Mouse (Mus musculus) stomach, embryonic 16.5 days (tissue): ENCODE measurements around the gene Zfp663. TPM values are rescaled to one million over a fixed set of nuclear protein-coding genes. Genes with fewer than 3 reads are reported as not detected.

Source experiments
- ATAC-seq: fragments of 200-750 bp; cut with Nextera tagmentation; 2 replicates; pipeline ENCODE4 v1.8.0; 2017; ENCODE audit warnings: moderate number of reproducible peaks, moderate TSS enrichment; ENCODE audit not compliant: insufficient read depth, low FRiP score
- H3K27ac ChIP-seq: fragments of 300-500 bp; sonication (generic); 2 replicates; pipeline ENCODE4 v1.5.1; 2014; ENCODE audit warnings: low read length
- H3K27me3 ChIP-seq: fragments of 300-500 bp; sonication (generic); 2 replicates; pipeline ENCODE4 v1.6.1; 2014; ENCODE audit warnings: low read length, control low read depth, mixed read lengths; ENCODE audit not compliant: control insufficient read depth, insufficient read depth
- H3K36me3 ChIP-seq: fragments of 300-500 bp; sonication (generic); 2 replicates; pipeline ENCODE4 v1.6.1; 2014; ENCODE audit warnings: low read length; ENCODE audit not compliant: control insufficient read depth, insufficient read depth
- H3K4me1 ChIP-seq: fragments of 300-500 bp; sonication (generic); 2 replicates; pipeline ENCODE4 v1.6.1; 2014; ENCODE audit warnings: low read length, control low read depth, mixed read lengths; ENCODE audit not compliant: control insufficient read depth, insufficient read depth
- H3K4me2 ChIP-seq: fragments of 300-500 bp; sonication (generic); 2 replicates; pipeline ENCODE4 v1.6.1; 2014; ENCODE audit warnings: low read depth, low read length, mixed read lengths
- H3K4me3 ChIP-seq: fragments of 300-500 bp; sonication (generic); replicated peaks from 2 replicates; pipeline ENCODE4 v1.5.1; 2014; ENCODE audit warnings: mild to moderate bottlenecking, low read length
- H3K9ac ChIP-seq: fragments of 300-500 bp; sonication (generic); 2 replicates; pipeline ENCODE4 v1.6.1; 2014; ENCODE audit warnings: low read length
- H3K9me3 ChIP-seq: fragments of 300-500 bp; sonication (generic); replicated peaks from 2 replicates; pipeline ENCODE4 v1.6.1; 2016; ENCODE audit warnings: low read length, control low read depth; ENCODE audit not compliant: control insufficient read depth
- WGBS: fragments of 180-500 bp; shearing (Covaris S2); extraction: QIAGEN DNeasy Blood & Tissue Kit; methylation state at CpG from one replicate; pipeline ENCODE4 v1.1.7; 2014; 5-methylcytosine and 5-hydroxymethylcytosine counted together
- polyA plus RNA-seq: library from polyadenylated mRNA; unstranded; fragments of >200 nt; fragmentation: Nextera tagmentation; extraction: Ambion mirVana; gene quantifications from 2 replicates; pipeline ENCODE4 v1.2.1, GENCODE M21; 2015

Zfp663 gene
- polyA plus RNA-seq, 1 experiment from 2014 or later = 0.87 TPM

- H3K9ac ChIP-seq = no peak overlapping the region
- no peaks in the 10 kb centered on the region for H3K27me3 ChIP-seq
- 96% methylated on average over 25 of the region's 25 CpGs for WGBS
- H3K9me3 ChIP-seq = peaks cover 17% of the 10 kb centered on the region
- H3K27ac ChIP-seq = no peak overlapping the region
- no peak overlapping the region for H3K4me2 ChIP-seq
- H3K36me3 ChIP-seq = peaks cover 43% of the 10 kb centered on the region
- no peaks in the 10 kb centered on the region for H3K4me1 ChIP-seq
- no peak for ATAC-seq
- H3K4me3 ChIP-seq = no peak overlapping the region
These were observed 11.5 kb upstream of the Zfp663 start for GRCm38 (mm10) chr2:165380050-165380449.

GRCm38 (mm10) chr2:165376001-165376400, 7.5 kb upstream of the Zfp663 start:
- Histone ChIP-seq H3K36me3 (peaks cover 18% of the 10 kb centered on the region), H3K27me3 (no peaks in the 10 kb centered on the region)

GRCm38 (mm10) chr2:165375478-165375877, 6.9 kb upstream of the Zfp663 start:
- 85% methylated on average over 5 of the region's 5 CpGs for WGBS

More at GRCm38 (mm10) chr2:165376001-165376400, 7.5 kb upstream of the Zfp663 start:
- no peak overlapping the region for H3K4me3 ChIP-seq
- ATAC-seq = no peak
- no peak overlapping the region for H3K4me2 ChIP-seq
- H3K9ac ChIP-seq = no peak overlapping the region
- peaks cover 16% of the 10 kb centered on the region for H3K9me3 ChIP-seq
- no peaks in the 10 kb centered on the region for H3K4me1 ChIP-seq
- H3K27ac ChIP-seq = no peak overlapping the region
- 72% methylated on average over 4 of the region's 4 CpGs for WGBS

GRCm38 (mm10) chr2:165371066-165371465, 2.5 kb upstream of the Zfp663 start:
- 14% methylated on average over 3 of the region's 3 CpGs for whole genome bisulfite sequencing
- Histone ChIP-seq H3K9ac (no peak overlapping the region), H3K27me3 (peaks cover 13% of the 10 kb centered on the region), H3K4me2 (no peak overlapping the region), H3K27ac (no peak overlapping the region), H3K9me3 (no peaks in the 10 kb centered on the region), H3K4me3 (no peak overlapping the region), H3K36me3 (no peaks in the 10 kb centered on the region), H3K4me1 (peaks cover 7% of the 10 kb centered on the region)
- no peak for ATAC-seq

More at GRCm38 (mm10) chr2:165375478-165375877, 6.9 kb upstream of the Zfp663 start:
- H3K4me1 ChIP-seq = no peaks in the 10 kb centered on the region
- H3K4me3 ChIP-seq = no peak overlapping the region
- H3K27ac ChIP-seq = no peak overlapping the region
- ATAC-seq = no peak
- no peaks in the 10 kb centered on the region for H3K27me3 ChIP-seq
- no peak overlapping the region for H3K4me2 ChIP-seq
- H3K36me3 ChIP-seq = peaks cover 12% of the 10 kb centered on the region
- H3K9ac ChIP-seq = no peak overlapping the region
- peaks cover 11% of the 10 kb centered on the region for H3K9me3 ChIP-seq

GRCm38 (mm10) chr2:165370348-165370747, 1.8 kb upstream of the Zfp663 start:
- Histone ChIP-seq H3K27ac (no peak overlapping the region), H3K9me3 (no peaks in the 10 kb centered on the region), H3K9ac (no peak overlapping the region), H3K27me3 (peaks cover 16% of the 10 kb centered on the region), H3K4me1 (peaks cover 7% of the 10 kb centered on the region), H3K4me3 (no peak overlapping the region), H3K36me3 (no peaks in the 10 kb centered on the region), H3K4me2 (no peak overlapping the region)
- WGBS = 63% methylated on average over 3 of the region's 3 CpGs
- no peak for ATAC-seq

- H3K27me3 ChIP-seq = peaks cover 17% of the 10 kb centered on the region
- no peaks in the 10 kb centered on the region for H3K36me3 ChIP-seq
- 2% methylated on average over 12 of the region's 13 CpGs for WGBS
- peaks cover 7% of the 10 kb centered on the region for H3K4me1 ChIP-seq
- H3K27ac ChIP-seq = no peak overlapping the region
- H3K9ac ChIP-seq = no peak overlapping the region; the same call in 1 of the 2 replicates
- H3K9me3 ChIP-seq = no peaks in the 10 kb centered on the region
- peak overlapping the region; percentile 48 for H3K4me2 ChIP-seq
- H3K4me3 ChIP-seq = peak overlapping the region; percentile 36
- no peak for ATAC-seq
These were observed 575 bp downstream of the Zfp663 start for GRCm38 (mm10) chr2:165367868-165368439.

GRCm38 (mm10) chr2:165367047-165367520, 1.4 kb downstream of the Zfp663 start:
- Histone ChIP-seq H3K4me1 (peaks cover 7% of the 10 kb centered on the region), H3K36me3 (no peaks in the 10 kb centered on the region), H3K9me3 (no peaks in the 10 kb centered on the region), H3K27ac (no peak overlapping the region), H3K27me3 (peaks cover 18% of the 10 kb centered on the region), H3K4me3 (no peak overlapping the region), H3K4me2 (peak overlapping the region; percentile 48; the same call in 1 of the 2 replicates), H3K9ac (no peak overlapping the region; the same call in 1 of the 2 replicates)
- ATAC-seq = peak; percentile 68
- 4% methylated on average over 6 of the region's 8 CpGs for WGBS

GRCm38 (mm10) chr2:165364334-165365091, 4.0 kb downstream of the Zfp663 start:
- 11% methylated on average over 21 of the region's 21 CpGs for WGBS

GRCm38 (mm10) chr2:165363282-165363681, 5.2 kb downstream of the Zfp663 start:
- WGBS = 87% methylated on average over 6 of the region's 6 CpGs
- no peak overlapping the region for H3K4me2 ChIP-seq
- no peaks in the 10 kb centered on the region for H3K36me3 ChIP-seq
- H3K4me3 ChIP-seq = no peak overlapping the region
- no peak overlapping the region for H3K9ac ChIP-seq
- H3K9me3 ChIP-seq = no peaks in the 10 kb centered on the region
- peaks cover 11% of the 10 kb centered on the region for H3K27me3 ChIP-seq
- no peak overlapping the region for H3K27ac ChIP-seq
- H3K4me1 ChIP-seq = peaks cover 7% of the 10 kb centered on the region
- ATAC-seq = no peak

More at GRCm38 (mm10) chr2:165364334-165365091, 4.0 kb downstream of the Zfp663 start:
- H3K27me3 ChIP-seq = peaks cover 18% of the 10 kb centered on the region
- peak overlapping the region; percentile 35; the same call in 1 of the 2 replicates for H3K9ac ChIP-seq
- H3K4me1 ChIP-seq = peaks cover 7% of the 10 kb centered on the region
- H3K36me3 ChIP-seq = no peaks in the 10 kb centered on the region
- no peak for ATAC-seq
- H3K9me3 ChIP-seq = no peaks in the 10 kb centered on the region
- H3K4me3 ChIP-seq = no peak overlapping the region
- H3K27ac ChIP-seq = no peak overlapping the region
- H3K4me2 ChIP-seq = peak overlapping the region; percentile 29; the same call in 1 of the 2 replicates
